Mouse (Mus musculus) Muller cell, postnatal 12 days (primary cell): Measurements from ENCODE around the gene Nfkbib.

Source experiments
- DNase-seq: peaks from one replicate; pipeline ENCODE4 v3.0.0-alpha.2; 2015; ENCODE audit errors: inconsistent ontology term

Nfkbib gene

DNA sequence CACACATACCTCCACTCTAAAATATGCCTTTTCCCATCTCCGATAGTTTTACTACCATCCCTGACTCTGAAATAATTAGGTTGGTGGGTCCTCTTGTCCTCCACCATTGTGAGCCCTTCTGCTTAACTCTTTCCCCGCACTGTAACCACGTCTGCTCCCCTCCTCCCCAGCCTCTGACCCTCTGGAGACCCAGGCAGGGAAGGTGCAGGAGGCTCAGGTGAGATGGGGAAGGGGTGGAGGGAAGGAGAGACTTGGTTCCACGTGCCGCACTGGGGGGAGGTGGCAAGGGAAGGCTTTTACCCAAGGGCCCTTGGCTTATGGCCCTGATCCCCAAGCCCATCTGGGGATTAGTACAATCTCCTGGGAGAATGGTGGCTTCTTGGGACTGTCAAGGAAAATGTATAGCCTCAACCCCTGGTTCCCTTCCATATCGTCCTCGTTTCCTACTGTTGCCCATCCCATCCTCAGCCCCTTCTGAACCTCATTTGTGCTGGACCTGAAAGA, at the start of gene Nfkbib:
Gene Nfkbib, minus strand, starts transcription at position 51 of the 504 bp plus-strand sequence.
- no peak for DNase-seq

DNA sequence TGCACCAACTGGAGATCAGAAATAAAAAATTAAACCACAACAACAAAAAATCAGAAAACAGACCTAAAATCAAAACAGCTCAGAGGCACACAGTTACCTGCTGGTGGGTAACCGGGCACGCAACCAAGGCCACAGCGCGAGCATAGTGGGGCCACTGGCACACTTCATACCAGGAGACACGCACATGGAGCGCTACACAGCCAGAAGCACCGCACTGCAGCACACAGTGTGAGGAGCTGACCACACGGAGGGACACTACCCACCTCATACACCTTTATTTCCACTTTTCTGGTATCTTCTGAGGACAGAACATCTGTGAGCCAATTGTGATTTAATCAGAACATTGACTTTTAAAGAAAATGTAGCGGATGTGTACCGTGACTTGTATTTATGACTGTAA, 49.6 kb upstream of the Nfkbib start:
- no peak for DNase-seq

DNA sequence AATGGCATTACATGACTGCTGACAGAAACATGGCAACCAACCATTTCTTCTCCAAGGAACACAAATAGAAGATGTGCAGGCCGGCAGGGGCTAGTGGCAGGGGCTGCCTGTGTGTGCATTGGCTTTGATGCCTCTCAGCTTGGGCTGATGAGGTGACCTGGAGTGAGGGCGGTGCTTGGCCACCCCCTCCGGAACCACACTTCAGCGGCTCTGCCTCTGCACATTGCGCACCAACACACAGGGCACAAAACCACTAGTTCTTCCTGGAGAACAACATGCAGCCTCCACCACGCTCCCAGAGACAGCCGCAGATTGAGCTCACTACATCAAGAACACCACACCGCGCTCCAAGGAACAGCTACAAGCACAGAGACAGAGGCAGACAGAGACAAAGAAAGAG, 48.9 kb upstream of the Nfkbib start:
- DNase-seq: no peak

DNA sequence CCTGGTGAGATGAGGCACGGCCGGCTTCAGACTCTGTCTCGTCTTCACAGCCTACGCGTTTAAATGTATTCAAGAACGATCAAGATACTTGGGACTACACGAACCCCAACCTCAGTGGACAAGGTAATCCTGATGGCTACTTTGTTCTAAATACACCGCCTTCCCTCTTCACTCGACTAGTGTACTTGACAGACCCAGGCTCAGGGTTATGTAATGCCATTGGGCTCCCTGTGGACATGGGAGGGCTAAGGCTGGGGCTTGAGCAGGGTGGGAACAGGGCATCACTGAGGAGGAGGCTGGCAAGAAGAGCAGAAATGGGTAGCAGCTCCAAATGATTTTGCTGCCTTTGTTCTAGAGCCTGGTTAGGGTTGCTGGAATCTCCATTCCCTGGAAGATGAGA, 47.9 kb upstream of the Nfkbib start:
- DNase-seq: no peak

DNA sequence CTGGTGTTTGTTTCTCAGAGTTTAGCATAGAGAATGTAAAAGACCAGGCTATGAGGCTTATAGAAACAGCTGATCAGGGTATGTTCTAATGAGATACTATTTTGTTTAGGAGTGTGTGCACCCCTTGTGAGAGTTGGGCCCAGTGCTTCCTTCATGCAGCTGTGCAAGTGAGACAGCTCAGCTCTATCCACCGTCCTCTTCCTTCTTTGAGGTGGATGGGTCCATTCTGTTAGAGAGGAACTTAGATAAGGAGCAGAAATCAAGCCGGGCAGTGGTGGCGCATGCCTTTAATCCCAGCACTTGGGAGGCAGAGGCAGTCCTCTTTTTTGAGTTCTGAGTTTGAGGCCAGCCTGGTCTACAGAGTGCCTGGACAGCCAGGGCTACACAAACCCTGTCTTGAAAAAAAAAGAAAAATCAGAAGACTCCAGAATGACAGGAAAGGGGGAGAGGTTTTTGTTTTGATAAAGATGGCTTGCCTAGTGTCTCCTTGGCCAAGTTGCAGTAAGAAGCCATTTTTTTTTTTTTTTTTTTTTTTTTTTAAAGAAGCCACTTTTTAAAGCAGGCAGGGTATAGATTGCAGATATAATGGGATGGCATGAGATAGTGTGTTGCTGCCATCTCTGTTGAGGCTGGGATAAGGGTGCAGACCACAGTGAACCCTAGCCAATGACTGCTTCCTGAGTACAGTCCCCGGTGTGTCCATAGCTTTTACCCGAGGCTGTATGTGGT, 47.2 kb upstream of the Nfkbib start:
- DNase-seq: no peak

DNA sequence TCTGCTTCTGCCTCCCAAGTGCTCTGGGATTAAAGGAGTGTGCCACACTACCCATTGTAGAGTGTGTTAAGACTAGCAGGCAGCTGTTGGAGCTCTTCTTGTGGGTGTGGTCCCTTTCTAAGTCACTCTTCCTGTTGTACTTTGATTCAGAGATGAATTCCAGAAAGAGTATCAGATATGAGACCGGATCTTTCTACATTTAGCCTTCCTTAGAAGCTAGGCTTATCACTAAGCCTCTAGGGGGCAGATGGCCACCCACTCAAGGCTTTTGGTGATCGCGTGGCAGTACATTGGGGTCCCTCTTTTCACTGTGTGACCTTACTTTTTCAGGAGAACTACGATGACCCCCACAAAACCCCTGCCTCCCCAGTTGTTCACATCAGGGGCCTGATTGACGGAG, 45.6 kb upstream of the Nfkbib start:
- no peak for DNase-seq

DNA sequence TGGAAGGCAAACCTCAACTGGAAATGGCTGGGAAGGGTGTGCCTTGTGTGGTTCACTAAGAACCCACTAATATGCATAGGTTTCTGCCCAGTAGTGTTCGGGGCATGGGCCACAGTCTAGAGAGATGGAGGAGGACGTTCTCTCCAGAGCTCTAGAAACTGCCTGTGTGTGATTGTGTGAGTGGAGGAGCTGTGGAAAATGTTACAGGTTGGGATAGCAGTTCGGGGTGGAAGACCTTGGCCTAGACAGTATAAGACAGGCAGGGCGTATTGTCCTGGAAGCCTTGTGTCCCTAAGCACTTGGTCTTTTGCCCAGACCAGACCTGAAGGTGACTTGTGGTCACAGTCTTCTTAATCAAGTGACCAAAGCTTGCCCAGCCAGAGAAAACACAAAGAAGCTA, 45.1 kb upstream of the Nfkbib start:
- DNase-seq: no peak

DNA sequence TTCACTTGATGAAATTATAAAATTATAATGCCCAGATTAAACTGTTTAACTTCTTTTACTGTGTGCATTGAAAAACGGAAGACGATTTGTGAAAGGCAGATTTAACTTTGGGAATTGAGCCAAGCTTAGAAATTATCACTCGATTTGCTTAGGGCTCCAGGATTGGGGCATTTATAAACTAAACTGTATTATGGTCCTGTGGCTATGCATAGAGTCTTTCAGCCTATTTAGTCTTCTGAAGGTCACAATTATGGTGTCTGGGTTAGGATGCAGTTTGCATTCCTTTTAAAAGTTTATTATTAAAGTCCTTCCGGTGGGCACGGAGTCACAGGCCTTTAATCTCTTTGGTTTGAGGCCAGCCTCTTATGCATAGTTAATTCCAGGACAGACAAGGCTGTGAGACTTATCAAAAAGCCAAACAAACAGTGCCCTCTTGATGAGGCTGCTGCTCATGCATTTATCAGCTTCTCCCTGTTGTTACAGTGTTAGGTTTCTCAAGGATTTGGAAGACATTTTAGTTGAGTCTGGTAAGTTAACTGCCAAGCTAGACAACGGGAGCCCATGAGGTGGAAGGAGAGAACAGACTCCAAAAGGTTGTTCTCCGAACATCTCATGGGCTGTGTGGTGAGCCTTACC, 44.4 kb upstream of the Nfkbib start:
- DNase-seq: no peak

DNA sequence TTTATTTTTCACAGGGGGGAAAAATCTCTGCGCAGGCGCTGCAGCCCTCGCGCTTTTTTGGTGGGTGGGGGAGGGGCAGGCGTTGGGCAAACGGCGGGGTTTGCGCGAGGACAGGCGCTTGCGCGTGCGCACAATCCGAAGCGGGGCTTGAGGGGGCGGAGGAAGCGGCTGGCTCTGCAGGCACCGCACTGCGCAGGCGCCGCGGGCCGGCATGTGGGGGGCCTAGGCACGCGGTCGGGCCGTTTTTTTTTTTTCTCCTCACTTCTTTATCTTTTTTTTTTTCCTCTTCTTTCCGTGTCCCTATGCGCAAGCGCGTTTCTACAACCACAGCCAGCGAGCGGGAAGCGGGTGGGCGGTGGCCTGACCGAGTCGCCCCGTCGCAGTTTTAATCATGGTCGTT, 43.9 kb upstream of the Nfkbib start:
- DNase-seq: peak; percentile 94

DNA sequence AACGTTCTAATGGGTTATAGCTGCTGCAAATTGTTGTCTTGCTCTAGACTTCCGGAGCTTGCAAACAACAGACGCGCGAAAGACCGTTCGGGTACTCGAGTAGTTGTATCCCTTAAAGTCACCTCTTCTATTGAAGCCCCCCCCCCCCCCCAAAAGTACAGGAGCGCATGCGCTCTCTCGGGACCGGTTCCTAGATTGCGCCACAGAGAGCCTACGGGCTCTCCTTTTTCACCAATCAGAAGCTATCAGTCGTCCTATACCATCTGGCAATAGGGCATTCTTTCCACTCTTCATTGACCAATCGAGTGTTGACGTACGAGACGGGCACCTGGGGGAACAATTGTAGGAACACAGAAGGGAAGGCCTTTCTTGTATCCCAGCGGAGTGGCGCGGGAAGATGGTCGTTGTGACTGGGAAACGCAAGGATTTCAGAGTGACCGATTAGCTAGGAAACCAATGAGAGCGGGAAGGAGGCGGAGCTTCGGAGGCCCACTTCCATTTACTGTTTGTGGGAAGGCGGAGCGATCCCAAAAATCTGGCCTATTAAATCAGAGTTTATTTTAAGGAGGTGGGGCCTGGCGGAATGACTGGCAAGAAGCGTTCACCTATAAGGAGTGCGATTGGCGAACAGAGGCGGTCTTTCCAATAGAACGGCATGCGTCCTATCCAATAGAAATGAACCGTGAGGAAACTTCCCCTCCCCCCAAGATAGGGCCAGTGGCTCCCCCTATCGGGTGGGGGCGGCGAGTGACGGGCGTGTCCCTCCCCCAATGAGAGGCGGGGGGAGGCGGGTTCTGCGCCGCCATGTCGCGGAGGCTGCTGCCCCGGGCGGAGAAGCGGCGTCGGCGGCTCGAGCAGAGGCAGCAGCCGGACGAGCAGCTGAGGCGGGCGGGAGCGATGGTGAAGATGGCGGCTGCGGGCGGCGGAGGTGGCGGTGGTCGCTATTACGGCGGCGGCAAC, 43.1 kb upstream of the Nfkbib start:
- peak; percentile 99 for DNase-seq

DNA sequence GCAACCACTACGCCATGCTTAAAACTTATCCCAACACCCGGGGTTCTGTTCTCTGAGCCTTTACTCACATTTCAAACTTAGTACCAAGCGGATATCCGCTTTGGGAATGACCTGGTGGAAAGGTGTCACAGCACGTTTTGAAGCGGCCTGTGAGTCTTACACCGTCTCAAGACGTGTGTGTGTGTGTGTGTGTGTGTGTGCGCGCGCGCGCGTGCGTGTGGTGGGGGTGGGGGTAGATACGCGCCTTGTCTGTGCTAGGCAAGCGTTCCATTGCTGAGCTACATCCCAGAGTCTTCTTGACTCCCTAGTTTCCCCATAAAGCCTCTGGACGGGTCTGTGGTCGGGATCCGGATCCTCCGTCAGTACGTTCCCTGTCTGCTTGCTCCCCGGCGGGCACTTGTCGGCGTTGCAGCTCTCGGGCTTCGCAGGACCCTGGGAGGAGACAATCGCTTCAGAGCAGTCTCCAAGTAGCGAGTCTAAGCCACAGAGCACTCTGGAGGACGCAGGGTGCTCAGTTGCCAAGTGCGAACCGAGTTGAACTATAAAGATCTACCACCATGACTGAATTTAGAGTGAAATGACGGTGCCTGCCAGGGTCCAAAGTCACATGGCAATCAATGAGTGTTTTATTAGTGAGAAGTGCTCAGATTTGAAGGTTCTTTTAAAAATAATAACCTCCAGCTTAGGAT, 42.2 kb upstream of the Nfkbib start:
- peak; percentile 72 for DNase-seq

DNA sequence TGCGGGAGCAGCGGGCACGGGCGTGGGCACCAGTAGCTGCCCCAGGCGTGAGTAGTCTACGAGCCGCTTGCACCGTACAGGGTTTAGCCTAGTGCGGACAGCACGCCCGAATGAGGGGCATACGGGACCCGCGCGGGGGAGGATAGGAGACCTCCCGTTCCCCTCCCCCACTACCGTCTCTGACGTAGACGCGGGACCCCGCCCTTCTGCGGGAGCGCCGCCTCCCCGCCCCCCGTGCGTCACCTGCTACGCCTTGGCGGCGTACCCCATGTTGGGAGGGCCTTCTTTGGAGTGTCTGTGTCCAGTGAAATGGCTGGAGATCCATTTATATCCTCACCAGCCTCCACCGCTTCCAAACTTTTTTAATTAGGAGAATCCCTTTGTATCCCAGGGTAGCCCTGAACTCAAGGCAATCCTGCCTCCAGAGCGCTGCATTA, 41.7 kb upstream of the Nfkbib start:
- DNase-seq: peak; percentile 97

DNA sequence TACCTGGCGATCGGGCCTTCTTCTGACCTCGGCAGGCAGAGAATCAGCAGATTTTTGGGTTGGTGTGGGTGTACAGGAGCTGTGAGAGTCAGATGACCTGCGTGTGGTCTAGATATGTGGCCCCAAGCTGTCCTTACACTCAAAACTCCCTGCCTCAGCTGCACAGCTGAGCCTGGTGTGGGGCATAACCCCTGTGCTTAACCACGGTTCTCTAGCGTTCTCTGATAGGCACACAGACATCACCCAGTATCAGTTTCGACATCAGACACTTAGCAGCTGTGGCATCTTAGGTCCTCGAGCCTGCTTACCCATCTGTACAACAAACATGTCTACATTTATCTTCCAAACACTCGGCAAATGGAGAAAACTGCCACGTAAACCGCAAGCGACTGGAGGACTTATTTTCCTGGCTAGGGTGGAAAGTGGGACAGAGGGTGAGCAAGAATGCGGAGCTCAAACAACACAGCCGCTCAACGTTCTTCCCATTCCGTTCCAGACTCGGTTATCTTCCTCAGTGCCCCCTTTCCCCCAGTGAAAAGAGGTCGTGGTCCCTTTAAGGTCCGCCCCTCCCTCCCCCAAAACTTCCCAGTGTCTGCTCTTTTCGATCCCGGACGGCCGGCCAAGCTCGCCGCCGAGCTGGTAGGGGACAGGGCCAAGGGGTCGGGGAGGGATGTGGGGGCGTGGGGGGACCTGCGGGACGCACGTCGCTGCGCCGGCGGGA, 41.1 kb upstream of the Nfkbib start, which contains the start of gene Hnrnpl:
Gene Hnrnpl, plus strand, starts transcription at position 321 of the 721 bp plus-strand sequence.
- peak; percentile 91 for DNase-seq

DNA sequence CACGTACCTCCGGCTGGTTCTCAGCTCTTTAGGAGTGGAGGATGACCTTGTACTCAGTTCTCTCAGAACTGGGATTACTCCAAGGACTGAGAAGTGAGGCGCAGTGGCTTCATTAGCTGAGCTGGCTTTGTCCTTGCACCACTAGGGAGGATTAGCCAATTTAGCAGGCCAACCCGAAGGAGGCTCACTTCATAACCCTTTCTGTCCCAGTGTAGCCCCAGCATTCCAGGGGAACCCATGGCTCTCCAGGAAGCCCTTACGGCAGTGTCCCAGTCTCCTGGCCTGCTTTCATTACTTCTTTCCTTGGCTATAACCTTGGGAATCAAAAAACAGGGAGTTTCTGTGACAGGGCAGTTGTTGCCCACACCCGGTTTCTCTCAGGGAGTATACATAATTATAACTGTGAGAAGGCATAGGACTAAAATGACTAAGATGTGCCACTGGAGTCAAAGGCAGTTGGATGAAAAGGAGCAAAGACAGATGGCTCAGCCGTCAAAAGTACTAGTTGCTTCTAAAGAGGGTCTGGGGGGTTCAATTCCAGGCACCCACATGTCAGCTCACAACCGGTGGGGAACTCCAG, 40.4 kb upstream of the Nfkbib start:
- DNase-seq: peak; percentile 69

DNA sequence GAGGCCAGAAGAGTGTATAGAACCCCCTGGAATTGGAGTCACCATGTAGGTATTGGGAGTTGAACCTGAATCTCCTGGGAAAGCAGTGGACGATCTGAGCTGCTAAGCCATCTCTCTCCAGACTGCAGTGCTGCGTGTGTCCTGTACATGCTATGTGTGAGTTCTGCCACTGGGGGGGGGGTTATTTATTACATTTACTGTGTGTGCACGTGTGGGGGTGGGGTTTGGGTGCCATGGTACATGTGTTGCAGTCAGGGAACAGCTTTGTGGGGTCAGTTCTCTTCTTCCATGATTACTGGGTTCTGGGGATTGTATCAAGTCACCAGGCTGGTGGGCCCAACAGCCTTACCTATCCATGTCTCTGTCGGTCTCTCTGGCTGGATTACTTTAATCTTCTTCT, 39.6 kb upstream of the Nfkbib start:
- DNase-seq: no peak

DNA sequence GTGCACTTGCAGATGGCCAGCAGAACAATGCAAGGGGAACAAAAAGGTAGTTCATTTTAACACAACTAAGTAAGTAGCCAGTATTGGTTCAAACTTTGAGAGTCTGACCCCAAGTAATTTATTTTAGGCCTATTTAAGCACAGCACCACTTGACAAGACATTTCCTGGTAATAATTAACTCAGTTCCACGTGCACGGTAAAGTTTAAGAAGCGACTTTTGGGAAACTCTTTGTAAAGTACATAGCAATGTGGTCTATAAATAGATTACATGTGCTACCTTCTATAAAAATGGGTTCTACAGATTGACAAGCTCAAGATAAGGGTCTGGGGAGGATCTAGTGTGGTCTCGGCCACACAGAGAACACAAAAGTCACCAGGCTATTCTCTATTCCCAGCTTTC, 36.4 kb upstream of the Nfkbib start:
- DNase-seq: no peak

DNA sequence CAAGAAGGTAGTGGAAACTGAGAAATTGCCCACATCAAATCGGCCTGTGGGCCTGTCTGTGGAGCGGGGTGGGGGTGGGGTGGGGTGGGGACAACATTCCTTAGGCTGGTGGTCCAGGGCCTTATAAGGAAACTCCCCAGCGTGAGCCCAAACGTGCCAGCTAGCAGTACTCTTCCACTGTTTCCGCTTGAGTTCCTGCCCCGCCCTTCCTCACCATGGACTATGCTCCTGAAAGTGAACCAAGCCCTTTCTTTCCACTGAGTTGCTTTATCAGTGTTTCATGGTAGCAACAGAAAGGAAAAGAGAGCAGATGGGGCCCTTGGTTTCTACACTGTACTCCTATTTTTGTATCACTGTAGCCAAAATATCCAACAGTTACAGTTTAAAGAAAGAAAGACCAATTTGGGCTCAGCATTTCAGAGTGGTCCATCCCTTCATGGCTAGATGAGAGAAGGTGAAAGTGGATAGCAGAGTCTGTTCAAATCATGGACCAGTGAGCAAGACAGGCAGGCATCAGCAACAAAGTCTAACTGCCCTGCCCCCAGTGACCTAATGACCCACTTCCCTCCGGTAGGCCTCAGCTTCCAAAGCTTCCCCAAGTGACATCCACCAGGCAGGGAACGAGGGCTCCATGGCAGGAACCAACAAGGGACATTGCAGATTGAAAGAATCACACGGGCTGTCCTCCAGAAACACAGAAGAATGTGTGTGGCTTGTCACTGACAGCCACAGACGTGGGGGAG, 35.7 kb upstream of the Nfkbib start:
- peak; percentile 59 for DNase-seq

DNA sequence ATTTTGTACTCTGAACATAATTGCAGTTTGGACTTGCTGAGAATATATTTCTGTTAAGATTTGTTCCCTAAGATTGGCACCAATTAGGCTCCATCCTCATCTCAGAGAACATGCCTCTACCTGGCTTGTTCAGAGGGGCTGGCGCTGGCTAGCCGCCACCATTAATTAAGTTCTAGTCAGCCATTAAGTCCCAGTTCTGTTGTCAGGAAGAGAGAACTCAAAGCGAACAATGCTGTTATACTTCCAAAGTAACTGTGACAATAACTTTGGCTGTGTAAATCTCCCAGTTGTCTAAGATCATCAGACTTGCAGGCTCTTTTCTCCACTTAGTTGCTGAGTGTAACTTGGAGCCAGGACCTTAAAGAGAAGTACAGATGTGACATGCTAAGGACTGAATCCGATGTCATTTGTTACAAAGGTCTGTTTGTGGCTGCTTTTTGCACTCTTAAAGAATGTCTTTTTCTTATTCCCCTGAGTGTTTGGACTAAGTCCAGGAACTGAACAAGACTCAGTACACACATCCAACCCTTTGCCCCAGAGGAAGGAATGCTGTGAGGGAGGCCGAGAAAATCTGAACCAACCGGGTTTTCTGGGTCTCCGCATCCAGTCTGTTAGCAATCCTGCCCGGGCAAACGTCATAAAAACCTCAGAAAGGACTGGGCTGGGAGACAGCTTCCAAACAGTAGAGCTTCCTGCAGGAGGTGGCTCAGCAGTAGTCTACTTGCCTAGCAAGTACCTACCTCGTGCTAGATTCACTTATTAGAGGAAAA, 34.8 kb upstream of the Nfkbib start:
- peak; percentile 90 for DNase-seq

DNA sequence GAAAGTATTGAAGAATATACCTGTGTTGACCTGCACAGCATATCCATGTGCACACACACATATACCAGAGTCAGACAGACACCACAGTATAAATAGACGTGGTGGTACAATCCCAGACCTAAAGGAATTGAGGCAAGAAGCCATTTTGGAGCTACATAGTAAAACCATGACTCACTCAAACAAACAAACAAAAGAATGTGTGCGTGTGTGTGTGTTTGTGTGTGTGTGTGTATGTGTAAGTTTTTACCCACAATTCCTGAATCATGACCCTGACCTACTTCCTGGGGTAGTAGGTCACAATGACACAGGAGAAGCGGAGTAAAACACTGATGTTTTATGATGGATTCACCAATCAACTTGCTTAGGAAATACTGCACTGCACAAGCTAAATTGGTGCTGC, 34.1 kb upstream of the Nfkbib start:
- DNase-seq: peak; percentile 81
